Mouse (Mus musculus) liver, embryonic 11.5 days (tissue): ENCODE data around the gene Pid1. TPM values are rescaled to one million over a fixed set of nuclear protein-coding genes. Genes with fewer than 3 reads are reported as not detected.

Source experiments
- ATAC-seq: fragments of 200-750 bp; cut with Nextera tagmentation; replicated peaks from 2 replicates; pipeline ENCODE4 v1.8.0; 2017; ENCODE audit warnings: moderate number of reproducible peaks, mild to moderate bottlenecking, moderate TSS enrichment, moderate library complexity; ENCODE audit not compliant: low FRiP score
- DNase-seq: peaks from one replicate; pipeline ENCODE4 v3.0.0-alpha.2; 2017; ENCODE audit warnings: low spot score
- H3K27ac ChIP-seq: fragments of 300-500 bp; sonication (generic); 2 replicates; pipeline ENCODE4 v1.5.1; 2014; ENCODE audit warnings: mild to moderate bottlenecking, low read depth, low read length, control low read depth
- H3K27me3 ChIP-seq: fragments of 300-500 bp; sonication (generic); replicated peaks from 2 replicates; pipeline ENCODE4 v1.6.1; 2014; ENCODE audit warnings: low read length, mixed read lengths; ENCODE audit not compliant: control insufficient read depth, insufficient read depth
- H3K36me3 ChIP-seq: fragments of 300-500 bp; sonication (generic); 2 replicates; pipeline ENCODE4 v1.6.1; 2014; ENCODE audit warnings: mild to moderate bottlenecking, low read length, moderate library complexity, mixed read lengths; ENCODE audit not compliant: control insufficient read depth, insufficient read depth
- H3K4me1 ChIP-seq: fragments of 300-500 bp; sonication (generic); replicated peaks from 2 replicates; pipeline ENCODE4 v1.6.1; 2014; ENCODE audit warnings: low read length, mixed read lengths; ENCODE audit not compliant: control insufficient read depth, insufficient read depth
- H3K4me2 ChIP-seq: fragments of 300-500 bp; sonication (generic); 2 replicates; pipeline ENCODE4 v1.6.1; 2014; ENCODE audit warnings: mild to moderate bottlenecking, control low read depth, moderate library complexity
- H3K4me3 ChIP-seq: fragments of 300-500 bp; sonication (generic); 2 replicates; pipeline ENCODE4 v1.5.1; 2014; ENCODE audit warnings: low read depth, low read length, control low read depth
- H3K9ac ChIP-seq: fragments of 300-500 bp; sonication (generic); 2 replicates; pipeline ENCODE4 v1.6.1; 2014; ENCODE audit warnings: low read depth, low read length, control low read depth
- H3K9me3 ChIP-seq: fragments of 300-500 bp; sonication (generic); 2 replicates; pipeline ENCODE4 v1.6.1; 2016; ENCODE audit warnings: low read length, inconsistent platforms, mixed read lengths; ENCODE audit not compliant: control insufficient read depth
- WGBS: fragments of 180-500 bp; shearing (Covaris S2); extraction: QIAGEN DNeasy Blood & Tissue Kit; methylation state at CpG from one replicate; pipeline ENCODE4 v1.1.7; 2014; 5-methylcytosine and 5-hydroxymethylcytosine counted together
- polyA plus RNA-seq: library from polyadenylated mRNA; unstranded; fragments of >200 nt; fragmentation: Nextera tagmentation; extraction: Ambion mirVana; gene quantifications from 2 replicates; pipeline ENCODE4 v1.2.1, GENCODE M21; 2014

Gene Pid1
- polyA plus RNA-seq, 1 experiment from 2014 or later, result 20.6 TPM

DNA sequence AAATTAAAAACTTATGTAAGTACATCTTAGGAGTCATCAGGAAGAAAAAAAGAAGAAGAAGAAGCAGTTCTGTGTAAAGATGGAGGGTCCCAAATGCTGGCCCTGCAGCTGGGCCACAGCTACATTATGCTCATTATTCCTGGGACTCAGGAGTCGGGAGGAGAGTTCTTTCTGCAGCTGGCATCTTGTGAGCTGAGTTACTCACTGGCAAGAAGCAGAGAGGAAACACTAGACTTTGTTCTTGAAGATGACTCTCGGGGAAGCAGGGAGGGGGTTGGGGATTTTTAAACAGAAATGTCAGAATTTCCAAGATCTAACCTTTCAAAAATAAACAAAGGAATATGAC lies 208.4 kb downstream of the Pid1 start:
- no peaks in the 10 kb centered on the region for H3K4me1 ChIP-seq
- H3K36me3 ChIP-seq, result no peaks in the 10 kb centered on the region
- no peaks in the 10 kb centered on the region for H3K27me3 ChIP-seq
- DNase-seq (no peak), ATAC-seq (no peak)
- no peaks in the 10 kb centered on the region for H3K9me3 ChIP-seq
- no peak overlapping the region for H3K4me3 ChIP-seq
- H3K4me2 ChIP-seq, result no peak overlapping the region
- WGBS, result 44% methylated on average over 2 of the region's 2 CpGs
- H3K27ac ChIP-seq, result no peak overlapping the region
- no peak overlapping the region for H3K9ac ChIP-seq

DNA sequence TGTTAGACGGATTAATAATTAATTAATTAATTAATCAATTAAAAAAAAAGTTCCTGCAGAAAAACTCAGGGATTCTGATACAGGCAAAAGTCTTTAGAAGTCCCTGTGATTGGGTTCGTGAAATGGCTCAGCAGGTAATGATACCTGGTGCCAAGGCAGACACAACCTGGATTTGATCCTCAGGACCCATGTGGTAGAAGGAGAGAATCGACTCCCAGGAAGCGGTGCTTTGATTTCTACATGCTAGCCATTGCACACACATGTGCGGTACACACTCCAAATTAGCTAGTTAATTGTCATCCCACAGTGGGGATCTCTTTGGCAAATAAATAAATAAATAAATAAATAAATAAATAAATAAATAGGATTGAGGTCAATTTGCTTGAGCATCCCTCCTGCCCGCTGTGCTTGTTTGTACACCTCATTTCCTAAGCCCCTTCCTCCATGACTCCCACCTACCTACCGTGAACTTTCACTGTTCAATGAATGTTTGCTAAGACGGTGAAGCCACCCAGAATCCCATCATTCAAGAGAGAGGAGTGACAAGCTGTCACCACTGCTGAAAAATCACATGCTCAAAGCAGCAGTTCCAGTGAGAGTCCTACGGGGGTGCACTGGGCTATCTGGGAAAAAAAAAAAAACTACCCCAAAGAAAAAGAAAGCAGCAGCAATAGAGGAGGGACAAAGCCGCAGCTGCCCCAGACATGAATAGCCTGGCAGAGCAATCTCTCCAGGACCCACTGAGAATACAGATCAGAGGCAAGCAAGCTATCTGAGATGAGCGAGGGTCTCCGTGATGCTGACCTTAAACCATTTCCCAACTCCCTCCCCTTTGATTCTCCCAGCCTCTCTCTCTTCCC lies 209.0 kb downstream of the Pid1 start:
- H3K4me1 ChIP-seq, result no peaks in the 10 kb centered on the region
- WGBS, result 70% methylated on average over 12 of the region's 12 CpGs

GRCm38 (mm10) chr1:84153943-84154342 lies 210.0 kb downstream of the Pid1 start:
- Histone ChIP-seq H3K9me3 (no peaks in the 10 kb centered on the region), H3K36me3 (no peaks in the 10 kb centered on the region), H3K27me3 (no peaks in the 10 kb centered on the region), H3K9ac (no peak overlapping the region), H3K27ac (no peak overlapping the region), H3K4me3 (no peak overlapping the region), H3K4me1 (no peaks in the 10 kb centered on the region), H3K4me2 (no peak overlapping the region)
- DNase-seq (no peak), ATAC-seq (no peak)
- 52% methylated on average over 4 of the region's 4 CpGs for WGBS

More for the DNA sequence above, 209.0 kb downstream of the Pid1 start:
- Histone ChIP-seq H3K9me3 (no peaks in the 10 kb centered on the region), H3K27me3 (no peaks in the 10 kb centered on the region), H3K9ac (no peak overlapping the region), H3K36me3 (no peaks in the 10 kb centered on the region), H3K27ac (no peak overlapping the region), H3K4me3 (no peak overlapping the region), H3K4me2 (no peak overlapping the region)
- ATAC-seq, result no peak
- DNase-seq, result no peak

DNA sequence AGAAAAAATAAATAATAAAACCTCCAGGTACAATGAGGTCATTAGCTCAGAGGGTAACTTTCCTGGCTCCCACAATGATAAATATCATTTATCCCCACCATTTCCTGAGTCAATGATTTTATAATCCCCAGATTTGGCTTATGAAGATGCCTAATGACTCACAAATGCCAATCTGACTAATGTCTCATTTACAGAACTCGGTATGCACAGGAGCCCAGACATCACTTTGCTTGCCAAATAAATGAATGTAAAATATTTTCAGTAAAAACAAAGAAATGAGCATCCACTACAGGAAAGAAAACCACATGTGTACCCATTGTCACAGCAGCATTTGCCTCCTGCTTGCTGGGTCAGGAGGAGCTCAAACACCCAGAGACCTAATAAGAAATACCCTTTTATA lies 222.4 kb downstream of the Pid1 start:
- no peaks in the 10 kb centered on the region for H3K9me3 ChIP-seq
- H3K4me3 ChIP-seq, result no peak overlapping the region
- no peaks in the 10 kb centered on the region for H3K4me1 ChIP-seq
- no peak overlapping the region for H3K4me2 ChIP-seq
- H3K27me3 ChIP-seq, result no peaks in the 10 kb centered on the region
- no peak overlapping the region for H3K9ac ChIP-seq
- ATAC-seq (no peak), DNase-seq (no peak)
- WGBS, result 70% methylated on average over 1 of the region's 1 CpGs
- H3K36me3 ChIP-seq, result no peaks in the 10 kb centered on the region
- H3K27ac ChIP-seq, result no peak overlapping the region

- Histone ChIP-seq H3K4me3 (no peak overlapping the region), H3K9me3 (no peaks in the 10 kb centered on the region), H3K36me3 (no peaks in the 10 kb centered on the region), H3K27me3 (no peaks in the 10 kb centered on the region), H3K4me1 (no peaks in the 10 kb centered on the region), H3K4me2 (no peak overlapping the region), H3K27ac (no peak overlapping the region), H3K9ac (no peak overlapping the region)
- WGBS, result 75% methylated on average over 4 of the region's 4 CpGs
- ATAC-seq (no peak), DNase-seq (no peak)
Measured at GRCm38 (mm10) chr1:84132451-84132850, 231.5 kb downstream of the Pid1 start.

GRCm38 (mm10) chr1:84131799-84132198 lies 232.2 kb downstream of the Pid1 start:
- no peak for DNase-seq
- H3K9me3 ChIP-seq, result no peaks in the 10 kb centered on the region
- no peaks in the 10 kb centered on the region for H3K36me3 ChIP-seq
- 91% methylated on average over 1 of the region's 1 CpGs for WGBS
- H3K27ac ChIP-seq, result no peak overlapping the region
- H3K4me1 ChIP-seq, result no peaks in the 10 kb centered on the region
- ATAC-seq, result no peak
- no peaks in the 10 kb centered on the region for H3K27me3 ChIP-seq
- no peak overlapping the region for H3K4me2 ChIP-seq
- H3K4me3 ChIP-seq, result no peak overlapping the region
- H3K9ac ChIP-seq, result no peak overlapping the region

DNA sequence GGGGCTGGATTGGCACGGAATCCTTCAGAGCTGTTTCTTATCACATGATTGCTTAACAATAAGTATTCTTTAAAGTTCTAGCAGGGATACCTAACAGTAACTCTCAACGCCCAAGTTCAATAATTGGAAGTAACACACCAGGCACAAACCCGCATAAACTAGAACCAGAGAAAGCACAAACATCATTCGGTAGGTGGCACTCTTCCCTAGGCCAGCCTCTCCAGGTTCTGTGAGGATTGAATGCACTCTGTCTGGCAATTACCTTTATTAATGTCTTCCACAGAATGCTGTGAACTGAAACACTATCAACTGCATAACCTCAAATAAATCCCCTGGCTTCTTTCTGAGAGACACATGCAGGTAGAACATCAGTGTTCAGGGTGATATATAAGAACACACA lies 235.5 kb downstream of the Pid1 start:
- Histone ChIP-seq H3K9ac (no peak overlapping the region), H3K4me3 (no peak overlapping the region), H3K36me3 (no peaks in the 10 kb centered on the region), H3K27ac (no peak overlapping the region), H3K27me3 (no peaks in the 10 kb centered on the region), H3K4me2 (no peak overlapping the region), H3K4me1 (no peaks in the 10 kb centered on the region), H3K9me3 (no peaks in the 10 kb centered on the region)
- ATAC-seq (no peak), DNase-seq (no peak)
- WGBS, result 56% methylated on average over 4 of the region's 4 CpGs

GRCm38 (mm10) chr1:84119306-84119705 lies 244.7 kb downstream of the Pid1 start:
- Histone ChIP-seq H3K36me3 (no peaks in the 10 kb centered on the region), H3K9ac (no peak overlapping the region), H3K4me2 (no peak overlapping the region), H3K9me3 (no peaks in the 10 kb centered on the region), H3K27ac (no peak overlapping the region), H3K4me1 (no peaks in the 10 kb centered on the region), H3K27me3 (no peaks in the 10 kb centered on the region), H3K4me3 (no peak overlapping the region)
- ATAC-seq (no peak), DNase-seq (no peak)
- 68% methylated on average over 2 of the region's 2 CpGs for WGBS

GRCm38 (mm10) chr1:84106756-84107155 lies 257.2 kb downstream of the Pid1 start:
- Histone ChIP-seq H3K36me3 (no peaks in the 10 kb centered on the region), H3K4me3 (no peak overlapping the region), H3K9me3 (no peaks in the 10 kb centered on the region), H3K4me1 (no peaks in the 10 kb centered on the region), H3K9ac (no peak overlapping the region), H3K27ac (no peak overlapping the region), H3K27me3 (no peaks in the 10 kb centered on the region), H3K4me2 (no peak overlapping the region)
- DNase-seq (no peak), ATAC-seq (no peak)
- WGBS, result 85% methylated on average over 4 of the region's 4 CpGs
